In genomic region chr9:37552536-37553293, GRCm38 (mm10) we compare ENCODE assay signal across 8 mouse cellular contexts. TPM values are rescaled to one million over a fixed set of nuclear protein-coding genes. Genes with fewer than 3 reads are reported as not detected.
DNase-seq lines count a peak whose midpoint lies in the region; ATAC-seq and TF ChIP-seq lines count a peak whose summit lies in the region.

Nrgn (minus strand) TSS chr9:37552904.

- DNase-seq in brain, adult 2 months (ENCODE audit: low read depth, low spot score), result peak; percentile 95
- DNase-seq in forebrain, postnatal 0 days, result peak; percentile 81
- DNase-seq in heart, postnatal 4 days, result peak; percentile 87
- peak; percentile 86 to 88 for DNase-seq in layer of hippocampus, adult 8-10 months (ENCODE audit: low spot score in 2 of 2)
- peak; percentile 95 for DNase-seq in lung, embryonic 14.5 days
- peak; percentile 80 for DNase-seq in ovary, adult 18-20 months (ENCODE audit: low spot score)
- DNase-seq in thymus, postnatal 25 days, result peak; percentile 70

- peaks cover 23% of the 10 kb centered on the region for H3K4me1 ChIP-seq in E14TG2a.4 (replicated peaks; ENCODE audit: low read depth, low read length)
- peaks cover 10% of the 10 kb centered on the region; the same call in 1 of the 2 replicates for H3K4me1 ChIP-seq in forebrain, postnatal 0 days (ENCODE audit: insufficient read depth)
- H3K4me1 ChIP-seq in lung, embryonic 14.5 days (ENCODE audit: insufficient read depth), result peaks cover 5% of the 10 kb centered on the region; the same call in 1 of the 2 replicates

- no peaks in the 10 kb centered on the region for H3K36me3 ChIP-seq in E14TG2a.4 (ENCODE audit: insufficient read depth, low read length)
- no peaks in the 10 kb centered on the region for H3K36me3 ChIP-seq in forebrain, postnatal 0 days (ENCODE audit: insufficient read depth)
- H3K36me3 ChIP-seq in lung, embryonic 14.5 days (ENCODE audit: insufficient read depth), result no peaks in the 10 kb centered on the region

- H3K4me3 ChIP-seq in E14TG2a.4 (replicated peaks; ENCODE audit: low read length), result peak within 1 kb of the TSS; percentile 86
- peak within 1 kb of the TSS; percentile 48 for H3K4me3 ChIP-seq in forebrain, postnatal 0 days (ENCODE audit: low read depth, low read length)
- H3K4me3 ChIP-seq in lung, embryonic 14.5 days (ENCODE audit: low read depth, low read length), result peak within 1 kb of the TSS; percentile 42

- peak; percentile 85 for ATAC-seq in forebrain, postnatal 0 days
- ATAC-seq in lung, embryonic 14.5 days (ENCODE audit: insufficient read depth), result peak; percentile 98

- WGBS in forebrain, postnatal 0 days, result 4% methylated on average over 31 of the region's 31 CpGs
- WGBS in lung, embryonic 14.5 days, result 5% methylated on average over 31 of the region's 31 CpGs

- H3K4me2 ChIP-seq in forebrain, postnatal 0 days (ENCODE audit: low read depth), result peak within 1 kb of the TSS; percentile 95
- peak within 1 kb of the TSS; percentile 78 for H3K4me2 ChIP-seq in lung, embryonic 14.5 days

- no peaks in the 10 kb centered on the region for H3K9me3 ChIP-seq in E14TG2a.4 (ENCODE audit: low read length)
- no peaks in the 10 kb centered on the region for H3K9me3 ChIP-seq in forebrain, postnatal 0 days (ENCODE audit: low read length)
- no peaks in the 10 kb centered on the region for H3K9me3 ChIP-seq in lung, embryonic 14.5 days (ENCODE audit: low read depth, low read length)

- peak within 1 kb of the TSS; percentile 58 for H3K9ac ChIP-seq in forebrain, postnatal 0 days
- peak within 1 kb of the TSS; percentile 30 for H3K9ac ChIP-seq in lung, embryonic 14.5 days

- H3K27ac ChIP-seq in forebrain, postnatal 0 days (ENCODE audit: low read depth, low read length), result no peak within 1 kb of the TSS
- no peak within 1 kb of the TSS for H3K27ac ChIP-seq in lung, embryonic 14.5 days (ENCODE audit: low read depth)

- TF ChIP-seq CTCF in E14TG2a.4 (conservative IDR thresholded peaks at IDR 0.05; ENCODE audit: low read length), result no peak; the same call in 1 of the 2 replicates
- TF ChIP-seq CTCF in forebrain, postnatal 0 days (IDR thresholded peaks at IDR 0.05; ENCODE audit: low read depth), result no peak
- TF ChIP-seq CTCF in lung, embryonic 14.5 days (IDR thresholded peaks at IDR 0.05; ENCODE audit: low read depth), result no peak

- peaks cover 92% of the 10 kb centered on the region for H3K27me3 ChIP-seq in E14TG2a.4 (ENCODE audit: insufficient read depth, low read length)
- H3K27me3 ChIP-seq in forebrain, postnatal 0 days (ENCODE audit: insufficient read depth, low read length), result peaks cover 9% of the 10 kb centered on the region
- peaks cover 19% of the 10 kb centered on the region for H3K27me3 ChIP-seq in lung, embryonic 14.5 days (ENCODE audit: insufficient read depth, low read length)

RNA-seq across cellular contexts. Expression of gene Nrgn, which starts in this region (rescaled TPM):
- total RNA-seq in forebrain, postnatal 0 days (2014; rRNA removed), result 76.2 and 112 TPM in 2 replicates
- 152 and 176 TPM in 2 replicates for polyA plus RNA-seq in forebrain, postnatal 0 days (2015; fragmentation: Nextera tagmentation; extraction: Ambion mirVana)
- 1 to 10 TPM; 2.0 to 3.1 TPM for total RNA-seq in heart, postnatal 4 days (2021)
- 1,000 to 10,000 TPM; 1,107 to 1,307 (median 1,240) TPM for total RNA-seq in layer of hippocampus, adult 8-10 months (2022)
- 6.0 and 7.2 TPM in 2 replicates for polyA plus RNA-seq in lung, embryonic 14.5 days (2014; fragmentation: Nextera tagmentation; extraction: Ambion mirVana)

Comparison
In these comparisons a context has a peak if more than half of its experiments do, and no peak if none do; other contexts are left out.
1. RNA of gene Nrgn (total RNA-seq): 1,107 to 1,307 TPM in layer of hippocampus, adult 8-10 months and 76.2 to 112 TPM in forebrain, postnatal 0 days; 2.0 to 3.1 TPM in heart, postnatal 4 days; every median in the first group is over 10 times any median in the second.
2. RNA of gene Nrgn (polyA plus RNA-seq): 152 to 176 TPM in forebrain, postnatal 0 days; 6.0 to 7.2 TPM in lung, embryonic 14.5 days; every median in the first group is over 10 times any median in the second.
3. Peak in every context shown above with its lines, with median percentiles within 50 percentile points of each other: H3K4me3 ChIP-seq and DNase-seq.